Mouse (Mus musculus): ENCODE data around the gene Pkp4.

GRCm38 (mm10) chr2:59189661-59190185 is 29.1 kb downstream of the Pkp4 start:
- TF ChIP-seq GATA1 (IDR thresholded peaks at IDR 0.05; ENCODE audit: borderline replicate concordance, low read length) (no peak), FLI1 (IDR thresholded peaks at IDR 0.05; ENCODE audit: low read length) (no peak)
